Mouse (Mus musculus) embryo, embryonic 10.5 days (tissue): ENCODE results near the gene Myh11.

Source experiments
- DNase-seq: peaks from one replicate; pipeline ENCODE4 v3.0.0-alpha.2; 2015; ENCODE audit warnings: low spot score

Gene Myh11

DNA sequence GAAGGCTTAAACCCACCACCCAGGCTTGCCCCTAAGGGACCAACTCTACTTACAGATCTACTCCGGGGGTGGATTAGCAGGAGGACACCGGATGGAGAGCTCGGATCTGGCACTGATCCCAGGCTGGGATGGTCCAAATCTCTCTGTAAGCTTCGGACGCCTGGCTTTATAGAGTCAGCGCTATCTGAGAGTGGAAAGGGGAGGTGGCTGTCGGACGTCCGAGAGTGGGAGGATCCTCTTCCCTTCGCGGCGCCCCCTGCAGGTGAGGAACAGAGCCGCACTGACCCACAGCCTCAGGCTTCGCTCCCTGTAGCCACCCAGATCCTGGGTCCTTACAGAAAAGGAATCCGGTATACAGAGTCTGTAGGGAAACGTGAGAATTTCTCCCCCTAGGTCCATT, at the start of gene Myh11:
TSS of gene Myh11 (minus strand) at position 150 of the 400 bp plus-strand sequence.
- peak; percentile 76 for DNase-seq

DNA sequence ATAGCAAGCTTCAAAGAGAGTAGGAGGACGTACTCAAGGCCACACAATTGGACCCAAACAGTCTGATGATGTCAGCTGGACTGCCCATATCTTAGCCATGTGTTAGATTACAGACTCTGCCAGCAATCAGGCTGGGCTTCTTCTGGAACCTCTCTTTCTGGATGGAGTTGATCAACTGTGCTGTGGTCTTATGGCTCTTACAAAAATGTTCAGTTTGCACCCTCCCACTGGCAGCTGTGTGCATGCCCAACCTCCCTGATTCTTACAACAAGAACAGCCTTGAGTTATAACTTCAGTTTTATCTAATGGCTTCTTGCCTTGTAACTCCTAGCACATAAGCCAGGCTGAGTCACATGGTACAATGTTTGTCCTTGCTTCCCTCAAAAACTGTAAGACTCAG, 37.0 kb upstream of the Myh11 start:
- DNase-seq, result no peak

DNA sequence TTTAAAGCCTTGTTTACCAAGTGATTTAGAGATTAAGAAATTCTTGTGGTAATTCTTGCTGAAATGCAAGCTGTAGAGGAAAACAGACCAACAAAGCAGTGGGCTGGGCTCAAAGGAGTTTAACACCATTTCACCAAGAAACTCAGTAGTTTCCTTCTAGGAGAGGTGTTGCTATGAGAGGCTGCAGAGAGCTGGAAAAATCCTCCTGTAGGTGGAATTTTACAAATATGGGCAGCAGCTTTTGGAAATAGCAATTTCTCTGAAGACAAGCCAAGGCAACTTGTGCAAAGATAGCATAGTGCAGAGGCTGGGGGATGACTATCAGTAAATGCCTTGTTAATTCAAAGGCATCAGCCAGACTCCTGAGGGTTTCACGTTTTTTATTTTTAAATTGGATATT, 29.3 kb upstream of the Myh11 start:
- no peak for DNase-seq

DNA sequence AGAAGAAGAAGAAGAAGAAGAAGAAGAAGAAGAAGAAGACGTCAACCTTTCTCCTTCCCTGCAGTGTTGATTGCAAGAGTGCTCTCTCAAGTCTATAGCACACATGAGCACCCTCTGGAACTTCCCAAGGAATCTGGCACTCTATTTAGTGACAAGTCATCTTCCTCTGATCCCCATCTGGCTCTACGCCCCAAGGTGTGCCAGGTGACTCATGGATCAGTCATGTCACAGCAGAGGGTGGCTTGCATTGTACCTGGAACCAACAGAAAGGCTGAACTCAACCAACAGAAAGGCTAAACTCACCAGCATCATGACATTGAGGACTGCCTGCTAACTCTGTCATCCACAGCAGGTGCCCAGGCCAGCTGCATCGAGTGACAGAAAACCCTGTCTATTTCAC, 28.5 kb upstream of the Myh11 start:
- no peak for DNase-seq

DNA sequence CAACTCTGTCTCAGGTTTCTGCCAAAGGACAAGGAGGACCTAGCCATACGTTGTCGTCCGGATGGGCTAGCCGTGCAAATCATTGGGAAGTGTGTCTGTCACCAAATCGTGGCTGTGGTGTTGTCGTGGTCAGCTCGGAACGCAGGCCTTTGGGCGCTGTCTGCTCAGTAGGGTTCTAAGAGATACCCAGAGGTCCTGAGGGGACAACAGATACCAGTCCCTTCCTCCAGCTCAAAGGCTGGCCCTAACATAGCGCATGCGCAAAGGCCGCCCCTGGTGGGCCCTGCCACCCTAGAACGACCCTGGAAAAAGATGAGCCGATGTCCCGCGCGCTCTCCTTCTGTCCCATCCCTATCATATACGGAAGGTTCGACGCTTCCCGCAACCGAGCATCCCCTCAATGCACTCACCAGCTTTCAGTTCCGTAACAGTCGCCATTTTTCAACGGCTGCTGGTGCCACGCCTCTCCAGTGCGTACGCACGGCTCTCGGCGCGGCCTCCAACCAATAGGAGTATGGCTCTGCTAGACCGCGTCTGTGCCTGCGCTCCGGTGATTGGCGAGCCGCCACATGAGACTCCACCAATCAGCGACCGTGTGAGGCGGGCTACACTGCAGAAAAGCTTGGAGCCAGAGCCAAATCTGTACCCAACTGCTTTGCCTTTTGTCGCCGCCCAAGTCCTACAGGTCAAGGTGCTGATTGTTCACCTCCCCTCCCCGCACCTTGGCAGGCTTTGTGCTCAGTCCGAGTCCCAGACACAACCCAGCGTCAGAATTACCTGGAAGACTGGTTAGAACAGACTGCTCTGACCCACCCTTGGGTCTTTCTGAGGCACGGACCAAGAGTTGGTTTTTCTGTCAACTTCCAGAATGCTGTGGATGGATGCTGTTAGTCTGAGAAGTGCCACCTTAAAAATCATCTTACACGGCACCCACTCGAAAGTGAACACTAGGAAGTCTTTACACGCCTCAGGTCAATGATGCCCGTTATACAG, 26.0 kb upstream of the Myh11 start, which contains the start of gene Fopnl:
TSS of gene Fopnl (minus strand) at position 522 of the 993 bp plus-strand sequence.
- peak; percentile 98 for DNase-seq

DNA sequence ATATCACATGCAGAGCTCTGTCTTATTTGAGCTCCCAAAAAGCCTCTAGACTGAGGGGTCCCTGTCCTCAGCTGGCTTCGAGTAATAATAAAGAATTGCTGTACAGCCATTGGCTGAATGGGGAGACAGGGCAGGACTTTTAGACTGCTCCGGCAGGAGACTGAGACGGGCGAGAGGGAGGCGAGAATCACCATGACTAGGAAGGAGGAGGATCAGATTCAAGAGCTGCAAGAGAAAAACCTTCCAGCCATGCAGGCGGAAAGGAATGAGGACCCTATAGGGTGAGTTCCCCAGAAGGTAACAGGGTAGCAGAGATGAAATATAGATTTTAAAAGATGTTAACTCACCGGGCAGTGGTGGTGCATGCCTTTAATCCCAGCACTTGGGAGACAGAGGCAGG, 21.7 kb upstream of the Myh11 start:
- DNase-seq, result no peak

DNA sequence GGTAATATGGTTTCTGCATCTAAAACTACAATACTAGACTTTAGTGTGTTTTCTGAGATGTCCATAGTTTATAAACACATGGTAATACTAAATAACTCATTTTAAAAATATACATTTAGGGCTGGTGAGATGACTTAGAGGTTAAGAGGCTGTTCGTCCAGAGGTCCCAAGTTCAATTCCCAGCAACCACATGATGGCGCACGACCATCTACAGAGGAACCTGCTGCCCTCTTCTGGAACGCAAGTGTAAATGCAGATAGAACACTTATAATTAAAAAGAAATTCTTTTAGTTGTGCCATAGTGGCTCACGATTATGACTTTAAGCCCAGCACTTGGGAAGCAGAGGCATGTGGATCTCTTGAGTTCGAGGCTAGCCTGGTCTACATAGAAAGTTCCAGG, 20.2 kb upstream of the Myh11 start:
- DNase-seq, result peak; percentile 57

DNA sequence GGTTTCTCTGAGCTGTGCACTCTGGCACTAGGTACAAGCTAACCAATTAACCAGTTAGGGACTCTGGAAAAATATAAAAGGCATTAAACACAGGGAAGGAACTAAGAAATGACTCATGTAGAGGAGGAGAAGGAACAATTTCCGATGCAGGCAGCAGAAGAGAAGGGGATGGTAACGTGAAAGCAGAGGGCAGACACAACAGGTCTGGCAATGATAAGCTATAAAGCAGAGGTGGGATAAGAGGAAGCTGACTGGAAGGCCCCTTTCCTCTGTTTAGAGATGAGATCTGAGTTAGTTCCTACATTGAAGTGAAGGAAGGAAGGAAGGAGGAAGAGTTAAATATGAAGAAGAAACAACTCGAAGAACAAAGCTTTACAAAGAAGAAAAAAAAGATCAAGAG, 18.7 kb upstream of the Myh11 start:
- no peak for DNase-seq

DNA sequence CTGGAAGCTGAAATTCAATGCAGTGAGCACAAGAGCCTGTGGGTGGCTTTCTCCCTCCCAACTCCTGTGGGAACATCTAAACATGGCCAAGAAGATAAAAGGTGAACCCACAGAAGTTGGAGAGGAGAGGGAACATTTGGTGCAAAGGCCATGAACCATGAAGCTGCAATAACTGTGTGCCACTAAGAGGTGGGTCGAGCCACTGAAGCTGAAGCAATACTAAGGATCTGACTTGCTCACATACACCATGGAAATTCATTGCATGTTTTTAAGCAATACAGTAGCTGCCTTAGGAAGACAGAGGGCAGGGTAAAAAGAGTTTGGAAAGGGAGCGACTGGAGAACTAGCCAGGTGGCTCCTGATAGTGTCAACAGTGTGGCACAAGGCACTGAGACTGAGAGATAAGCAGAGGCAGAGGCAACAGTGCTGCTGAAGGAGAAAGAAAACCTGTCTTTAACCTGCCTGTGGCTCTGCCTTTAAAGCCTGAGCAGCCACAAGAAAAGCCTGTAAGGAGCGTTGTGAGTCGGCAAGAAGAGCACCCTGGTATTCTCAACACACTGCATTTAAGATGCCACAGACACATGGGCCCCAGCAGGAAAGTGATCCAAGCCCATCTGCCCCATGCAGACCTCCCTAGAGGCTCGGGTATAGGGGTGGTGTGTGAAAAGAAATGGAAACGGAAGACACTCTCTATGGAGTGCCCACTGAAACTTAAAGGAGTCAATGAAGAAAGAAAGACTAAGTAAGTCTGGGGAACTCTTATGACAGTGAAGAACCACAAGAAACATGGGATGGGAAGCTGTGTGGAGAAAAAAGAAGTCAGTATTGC, 17.3 kb upstream of the Myh11 start:
- no peak for DNase-seq

DNA sequence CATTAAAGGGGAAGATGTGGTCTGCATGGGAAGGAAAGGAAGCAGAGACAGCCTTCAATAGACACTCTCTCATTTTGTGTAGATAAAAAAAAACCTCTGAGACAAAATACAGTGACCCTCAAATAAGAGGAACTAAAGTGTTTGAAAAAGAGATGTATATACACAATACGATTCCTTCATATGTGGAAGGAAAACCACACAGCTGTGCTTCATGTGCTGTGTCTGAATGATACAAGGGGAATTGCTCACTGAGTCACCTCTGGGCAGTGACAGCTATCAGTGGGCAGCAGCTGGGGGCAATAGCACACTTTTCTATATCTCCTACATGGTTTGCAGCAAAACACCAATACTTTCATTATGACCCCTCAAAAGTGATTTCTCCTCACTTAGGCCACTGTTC, 16.2 kb upstream of the Myh11 start:
- DNase-seq, result no peak

DNA sequence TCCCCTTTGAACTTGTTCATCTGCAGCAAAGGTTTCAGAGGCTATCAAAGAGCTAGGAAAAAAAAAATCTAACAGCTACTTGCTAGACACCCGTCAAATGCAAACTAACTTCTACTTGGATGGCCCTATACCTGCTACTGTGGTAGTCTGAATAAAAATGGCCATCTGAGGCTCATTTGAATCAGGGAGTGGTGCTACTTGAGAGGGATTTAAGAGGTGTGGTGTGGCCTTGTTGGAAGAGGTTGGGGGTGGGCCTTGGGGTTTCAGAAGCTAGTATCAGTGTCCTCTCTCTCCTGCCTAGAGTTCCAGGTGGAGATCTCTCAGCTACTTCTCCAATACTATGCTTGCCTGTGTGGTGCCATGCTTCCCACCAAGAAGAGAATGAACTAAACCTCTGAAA, 15.3 kb upstream of the Myh11 start:
- no peak for DNase-seq

DNA sequence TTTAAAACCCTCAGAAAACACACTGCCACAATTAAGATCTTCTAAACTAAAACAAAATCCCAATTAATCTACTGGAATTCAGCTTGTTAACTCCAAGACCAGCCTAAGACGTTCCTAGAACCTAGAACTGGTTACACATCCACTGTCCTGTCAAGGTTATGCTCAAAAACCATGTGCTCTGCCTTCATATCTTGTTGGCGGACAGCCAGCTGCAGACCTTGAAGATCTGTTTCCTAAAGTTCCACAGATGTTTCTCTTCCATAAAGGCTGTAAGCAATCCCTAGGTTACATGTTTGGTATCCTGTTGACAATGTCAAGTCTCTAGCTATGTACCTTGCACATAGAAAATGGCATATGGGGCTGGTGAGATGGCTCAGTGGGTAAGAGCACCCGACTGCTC, 13.6 kb upstream of the Myh11 start:
- DNase-seq, result no peak

DNA sequence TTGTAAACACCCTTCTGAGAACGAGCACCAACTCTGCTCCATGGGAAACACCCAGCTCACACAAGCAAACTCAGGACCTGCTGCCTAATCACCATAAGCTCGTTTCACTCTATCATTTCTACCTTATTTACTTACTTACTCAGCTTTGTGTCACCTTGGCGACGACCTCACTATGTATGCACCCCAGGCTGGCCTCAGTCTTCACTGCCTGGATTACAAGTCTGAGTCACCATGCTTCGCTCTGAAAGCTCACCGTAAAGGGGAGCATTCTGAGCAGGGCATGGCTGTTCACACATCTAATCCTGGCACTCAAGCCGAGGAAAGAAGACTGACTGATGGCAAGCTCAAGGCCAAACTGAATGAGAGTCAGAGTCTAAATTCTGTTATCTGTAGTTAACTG, 12.5 kb upstream of the Myh11 start:
- DNase-seq, result no peak

DNA sequence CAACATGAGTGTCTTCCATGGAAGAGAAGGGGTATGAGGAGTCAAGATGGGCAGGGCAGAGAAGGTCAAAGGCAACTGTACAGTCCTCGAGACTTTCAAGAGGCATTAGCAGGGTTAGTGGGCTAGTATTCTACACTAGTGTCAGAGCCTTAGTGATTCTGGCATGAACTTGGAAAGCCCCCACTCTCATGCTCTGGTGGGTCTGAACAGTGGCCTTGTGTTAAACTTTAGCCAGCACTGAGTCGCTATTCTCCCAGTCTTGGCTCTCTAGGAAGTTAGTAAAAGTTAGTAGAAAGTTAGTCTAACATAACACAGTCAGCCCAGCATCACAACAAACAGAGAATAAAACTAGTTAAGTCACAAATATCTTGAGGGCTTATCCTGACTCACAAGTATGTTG, 12.0 kb upstream of the Myh11 start:
- no peak for DNase-seq

DNA sequence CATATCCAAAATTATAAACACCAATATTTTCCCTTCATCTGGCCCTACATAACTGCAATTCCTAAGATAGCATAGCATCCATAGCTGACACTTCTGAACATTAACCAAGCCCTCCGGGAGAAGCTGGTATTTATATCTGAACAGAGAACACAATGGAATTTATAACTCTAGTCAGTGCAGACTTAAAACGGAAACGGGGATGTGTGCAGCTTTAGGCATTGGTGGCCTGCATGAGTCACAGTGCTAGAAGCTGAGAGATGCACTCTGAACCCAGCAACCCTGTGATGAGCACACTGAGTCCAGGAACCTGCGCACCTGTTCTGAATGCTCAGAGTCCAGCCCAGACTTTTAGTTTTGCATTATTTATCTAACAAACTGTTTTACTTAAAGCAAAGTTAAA, 7.3 kb upstream of the Myh11 start:
- DNase-seq, result no peak

DNA sequence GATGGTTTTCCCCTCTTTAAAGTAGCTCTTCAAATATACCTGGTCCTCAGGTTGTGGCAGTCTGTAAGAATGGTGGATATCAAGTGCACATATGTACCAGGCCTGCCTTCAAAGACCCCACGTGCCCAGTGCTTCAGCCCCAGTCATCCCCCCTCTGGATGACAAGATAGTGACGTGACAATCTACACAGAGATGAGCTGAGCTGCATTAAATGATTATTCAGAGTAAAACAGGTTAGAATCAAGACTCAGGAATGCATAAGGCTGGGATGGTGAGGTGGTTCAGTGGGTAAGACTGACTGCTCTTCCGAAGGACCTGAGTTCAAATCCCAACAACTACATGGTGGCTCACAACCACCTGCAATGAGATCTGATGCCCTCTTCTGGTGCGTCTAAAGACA, 6.6 kb upstream of the Myh11 start:
- DNase-seq, result no peak

DNA sequence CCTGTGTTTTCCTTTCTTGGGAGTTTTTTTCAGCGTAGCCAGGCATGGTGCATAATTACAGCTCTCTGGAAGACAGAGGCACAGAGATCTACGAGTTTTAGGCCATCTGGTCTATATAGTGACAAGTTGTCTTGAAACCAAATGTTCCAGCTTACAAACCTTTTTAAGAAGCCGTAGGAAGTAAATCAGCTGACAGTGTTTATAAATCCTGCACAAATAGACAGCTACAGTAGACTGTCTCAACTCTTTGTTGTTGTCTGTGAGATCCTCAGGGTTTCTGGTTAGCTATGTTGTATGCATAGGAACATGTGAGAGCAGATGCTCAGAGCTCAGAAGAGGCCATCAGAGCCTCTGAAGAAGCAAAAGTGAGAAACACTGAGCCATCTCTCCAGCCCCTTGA, 6.0 kb upstream of the Myh11 start:
- no peak for DNase-seq

DNA sequence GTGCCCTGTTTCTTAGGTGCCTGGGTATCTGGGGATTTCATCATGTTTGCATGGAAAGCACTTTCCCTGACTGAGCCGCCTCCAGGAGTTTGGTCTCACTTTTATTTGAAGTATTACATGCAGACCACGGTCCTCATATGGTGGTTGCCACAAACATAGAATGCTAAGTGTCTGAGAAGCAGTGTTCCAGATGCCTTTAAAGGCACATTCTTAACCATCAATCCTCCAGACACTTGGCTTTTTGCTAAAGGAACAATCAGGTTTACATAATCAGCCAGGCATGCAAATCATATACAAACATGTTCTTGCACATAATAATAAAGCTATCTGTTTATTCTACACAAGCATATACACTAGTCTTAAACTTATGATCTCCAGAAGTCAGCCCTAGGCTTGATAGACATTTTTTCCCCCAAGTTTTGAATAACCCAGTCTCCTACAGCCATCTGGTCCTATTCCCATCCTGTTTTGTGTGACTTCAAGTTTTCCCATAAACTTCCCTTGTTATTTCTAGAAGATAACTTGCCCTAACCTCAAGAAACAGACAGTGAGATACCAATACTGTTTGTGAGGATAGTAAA, 5.5 kb upstream of the Myh11 start:
- DNase-seq, result no peak

DNA sequence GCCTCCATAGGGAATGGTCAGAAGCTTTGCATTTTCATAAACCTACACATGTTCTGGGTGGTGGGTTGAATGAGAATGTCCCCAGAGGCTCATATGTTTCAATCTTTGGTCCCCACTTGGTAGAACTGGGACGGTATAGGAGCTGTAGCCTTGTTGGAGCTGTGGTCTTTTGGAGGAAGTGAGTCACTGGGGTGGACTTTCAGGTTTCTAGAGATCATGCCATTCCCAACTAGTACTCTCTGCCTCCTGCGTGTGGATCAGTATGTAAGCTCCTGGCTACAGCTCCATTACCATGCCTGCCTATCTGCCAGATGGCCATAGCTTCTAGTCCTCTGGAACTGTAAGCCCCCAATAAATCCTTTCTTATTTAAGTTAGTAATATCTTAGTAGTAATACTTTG, 4.1 kb upstream of the Myh11 start:
- no peak for DNase-seq

DNA sequence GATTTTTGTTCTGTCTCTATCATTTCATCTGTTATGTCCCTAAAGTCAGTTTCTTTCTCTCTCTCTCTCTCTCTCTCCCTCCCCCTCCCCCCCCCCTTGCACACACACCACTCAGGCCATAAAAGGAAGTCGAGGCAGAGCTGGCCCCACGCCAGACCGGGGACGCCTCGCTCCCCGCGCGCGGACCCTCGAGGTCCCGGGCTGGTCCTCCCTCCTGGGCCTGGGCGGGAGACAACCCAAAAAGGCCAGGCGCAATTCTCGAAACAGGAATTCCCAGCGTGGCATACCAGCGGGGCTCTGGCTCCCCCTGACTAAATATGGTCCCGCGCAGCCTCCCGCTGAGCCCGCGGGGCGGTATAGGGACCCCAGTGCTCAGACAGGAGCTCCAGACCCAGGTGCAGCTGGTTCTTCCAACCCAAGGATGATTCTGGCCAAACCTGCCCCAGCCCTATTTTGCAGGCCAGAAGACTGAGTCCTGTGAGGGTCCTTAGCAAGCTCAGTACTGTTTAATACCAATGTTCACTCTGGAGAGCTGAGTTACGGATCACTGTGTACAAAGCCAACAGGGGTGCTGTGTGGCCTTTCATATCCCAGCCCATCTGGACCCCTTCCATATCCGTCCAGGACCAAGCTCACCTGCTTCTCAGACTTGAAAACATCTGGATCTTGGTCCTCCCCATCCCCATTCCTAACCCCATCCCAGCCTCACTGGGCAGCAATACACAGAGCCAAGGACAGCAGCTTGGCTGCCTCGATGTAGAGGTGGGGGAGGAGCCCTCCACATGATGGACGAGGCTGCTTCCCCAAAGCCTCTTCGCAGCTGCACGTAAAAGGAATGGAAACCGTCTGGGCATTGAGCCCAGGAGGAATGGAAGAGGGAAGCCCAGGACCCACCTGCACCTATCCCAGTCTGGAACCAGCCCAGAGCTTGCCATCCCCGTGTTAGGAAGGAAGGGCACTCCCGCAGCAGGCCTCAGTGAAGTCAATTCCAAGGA, 1.3 kb upstream of the Myh11 start:
- DNase-seq, result no peak

DNA sequence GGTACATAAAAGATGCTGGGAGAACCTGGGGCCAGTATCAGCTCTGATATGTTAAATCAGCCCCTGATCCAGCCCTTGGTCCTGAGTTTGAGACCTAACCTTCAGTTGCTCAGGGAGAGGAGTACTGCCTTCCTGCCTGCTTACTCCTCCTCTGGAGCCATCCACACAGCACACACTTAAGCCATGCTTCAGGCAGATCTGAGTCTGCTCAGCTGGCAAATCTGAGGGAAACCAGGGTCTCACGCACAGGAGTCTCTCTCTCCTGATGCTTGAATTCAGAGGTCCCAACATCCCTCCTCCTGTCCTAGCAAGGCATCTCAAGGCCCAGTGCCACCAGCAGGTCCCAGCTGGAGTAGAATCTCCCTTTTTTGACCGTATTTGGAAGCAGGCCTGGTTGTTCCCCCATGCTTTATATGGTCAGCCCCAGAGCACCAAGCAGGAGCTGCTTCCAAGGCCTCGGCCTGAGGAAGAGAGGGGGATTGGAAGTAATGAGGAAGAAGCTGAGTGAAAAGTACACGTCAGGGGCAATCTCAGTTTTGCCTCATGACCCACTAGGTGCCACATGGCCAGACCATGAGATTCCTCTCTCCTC, 18.7 kb downstream of the Myh11 start:
- DNase-seq, result no peak
